Mouse (Mus musculus): ENCODE measurements at regions not wholly inside any gene's neighbourhood (a gene's known extent, or its start where the extent isn't known, plus 50 kb on each side); places are given as distances from the start of the nearest gene placed in this dataset.
A peak's percentile ranks its signal among the peaks of the same experiment; 100 is the strongest.

- Histone ChIP-seq H3K27ac (replicated peaks; ENCODE audit: low read depth, low read length) (no peak overlapping the region), H3K4me3 (ENCODE audit: low read depth, low read length) (no peak overlapping the region), H3K9me3 (replicated peaks; ENCODE audit: control insufficient read depth, low read length) (no peaks in the 10 kb centered on the region), H3K9ac (replicated peaks; ENCODE audit: low read length) (no peak overlapping the region), H3K4me2 (ENCODE audit: low read depth, low read length) (no peak overlapping the region), H3K4me1 (ENCODE audit: control insufficient read depth, insufficient read depth, low read length) (no peaks in the 10 kb centered on the region), H3K27me3 (ENCODE audit: control insufficient read depth, insufficient read depth, low read length) (no peaks in the 10 kb centered on the region), H3K36me3 (replicated peaks; ENCODE audit: control insufficient read depth, insufficient read depth, low read depth, low read length) (no peaks in the 10 kb centered on the region)
- no peak for DNase-seq (ENCODE audit: low spot score)
- 78% methylated on average over 6 of the region's 6 CpGs for WGBS
- ATAC-seq (replicated peaks; ENCODE audit: insufficient number of reproducible peaks, low FRiP score, low TSS enrichment, low read depth) = no peak
These were observed 168.6 kb downstream of the Pten start for GRCm38 (mm10) chr19:32925628-32926505.

- H3K4me1 ChIP-seq (ENCODE audit: control insufficient read depth, insufficient read depth, low read length) = no peaks in the 10 kb centered on the region
- no peak overlapping the region for H3K27ac ChIP-seq (replicated peaks; ENCODE audit: low read depth, low read length)
- no peaks in the 10 kb centered on the region for H3K36me3 ChIP-seq (replicated peaks; ENCODE audit: control insufficient read depth, insufficient read depth, low read depth, low read length)
- no peak overlapping the region for H3K9ac ChIP-seq (replicated peaks; ENCODE audit: low read length)
- no peak for DNase-seq (ENCODE audit: low spot score)
- no peak for ATAC-seq (replicated peaks; ENCODE audit: insufficient number of reproducible peaks, low FRiP score, low TSS enrichment, low read depth)
- no peak overlapping the region for H3K4me3 ChIP-seq (ENCODE audit: low read depth, low read length)
- 83% methylated on average over 4 of the region's 4 CpGs for WGBS
- no peak overlapping the region for H3K4me2 ChIP-seq (ENCODE audit: low read depth, low read length)
- H3K27me3 ChIP-seq (ENCODE audit: control insufficient read depth, insufficient read depth, low read length) = no peaks in the 10 kb centered on the region
- no peaks in the 10 kb centered on the region for H3K9me3 ChIP-seq (replicated peaks; ENCODE audit: control insufficient read depth, low read length)
These were observed 169.3 kb downstream of the Pten start for GRCm38 (mm10) chr19:32926571-32926970.

DNA sequence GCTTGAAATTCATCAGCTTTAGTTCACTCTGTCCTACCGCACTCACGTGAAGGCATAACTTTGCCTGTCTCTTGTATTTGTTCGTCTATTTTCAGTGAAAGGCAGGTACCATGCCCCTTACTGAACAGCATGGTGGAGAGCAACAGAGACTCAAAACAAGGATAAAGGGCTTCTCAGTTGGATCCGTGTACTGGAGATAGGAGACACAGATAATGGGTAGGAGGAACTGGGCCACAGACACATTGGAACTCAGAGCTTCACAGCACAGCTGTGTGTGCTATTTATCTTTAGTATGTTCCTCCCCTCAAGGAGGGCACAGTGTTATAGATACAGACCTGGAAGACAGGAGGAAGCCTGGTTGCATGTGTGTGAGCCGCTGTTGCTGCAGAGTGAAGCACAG lies 176.4 kb downstream of the Pten start:
- no peak overlapping the region for H3K4me2 ChIP-seq (ENCODE audit: low read depth, low read length)
- no peak overlapping the region for H3K4me3 ChIP-seq (ENCODE audit: low read depth, low read length)
- ATAC-seq (replicated peaks; ENCODE audit: insufficient number of reproducible peaks, low FRiP score, low TSS enrichment, low read depth) (no peak), DNase-seq (ENCODE audit: low spot score) (no peak)
- no peak overlapping the region for H3K9ac ChIP-seq (replicated peaks; ENCODE audit: low read length)
- H3K9me3 ChIP-seq (replicated peaks; ENCODE audit: control insufficient read depth, low read length) = no peaks in the 10 kb centered on the region
- H3K36me3 ChIP-seq (replicated peaks; ENCODE audit: control insufficient read depth, insufficient read depth, low read depth, low read length) = no peaks in the 10 kb centered on the region
- no peaks in the 10 kb centered on the region for H3K27me3 ChIP-seq (ENCODE audit: control insufficient read depth, insufficient read depth, low read length)
- no peaks in the 10 kb centered on the region for H3K4me1 ChIP-seq (ENCODE audit: control insufficient read depth, insufficient read depth, low read length)
- H3K27ac ChIP-seq (replicated peaks; ENCODE audit: low read depth, low read length) = no peak overlapping the region
- 87% methylated on average over 5 of the region's 5 CpGs for WGBS

DNA sequence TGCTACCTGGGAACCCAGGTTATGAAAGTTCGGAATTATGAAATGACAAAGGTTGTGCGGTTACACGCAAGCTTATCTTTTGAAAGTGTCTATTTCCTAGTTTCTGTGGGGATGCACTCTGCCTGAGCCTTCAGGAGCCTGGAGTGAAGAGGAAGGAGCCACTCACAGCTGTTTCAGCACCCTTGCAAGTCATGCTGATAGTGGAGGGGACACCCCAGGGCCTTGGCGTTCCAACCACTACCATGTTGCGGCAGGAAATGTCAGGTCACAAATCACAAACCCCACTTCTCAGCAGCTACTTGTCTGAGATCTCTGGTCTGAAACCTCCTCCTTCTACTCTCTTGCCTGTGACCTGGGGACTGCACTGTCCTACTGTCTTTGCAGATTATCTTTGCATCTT lies 178.3 kb downstream of the Pten start:
- Histone ChIP-seq H3K9ac (replicated peaks; ENCODE audit: low read length) (no peak overlapping the region), H3K4me3 (ENCODE audit: low read depth, low read length) (no peak overlapping the region), H3K27ac (replicated peaks; ENCODE audit: low read depth, low read length) (no peak overlapping the region), H3K27me3 (ENCODE audit: control insufficient read depth, insufficient read depth, low read length) (no peaks in the 10 kb centered on the region), H3K9me3 (replicated peaks; ENCODE audit: control insufficient read depth, low read length) (no peaks in the 10 kb centered on the region), H3K36me3 (replicated peaks; ENCODE audit: control insufficient read depth, insufficient read depth, low read depth, low read length) (no peaks in the 10 kb centered on the region), H3K4me1 (ENCODE audit: control insufficient read depth, insufficient read depth, low read length) (no peaks in the 10 kb centered on the region), H3K4me2 (ENCODE audit: low read depth, low read length) (no peak overlapping the region)
- DNase-seq (ENCODE audit: low spot score) (no peak), ATAC-seq (replicated peaks; ENCODE audit: insufficient number of reproducible peaks, low FRiP score, low TSS enrichment, low read depth) (no peak)
- 91% methylated on average over 5 of the region's 5 CpGs for WGBS

DNA sequence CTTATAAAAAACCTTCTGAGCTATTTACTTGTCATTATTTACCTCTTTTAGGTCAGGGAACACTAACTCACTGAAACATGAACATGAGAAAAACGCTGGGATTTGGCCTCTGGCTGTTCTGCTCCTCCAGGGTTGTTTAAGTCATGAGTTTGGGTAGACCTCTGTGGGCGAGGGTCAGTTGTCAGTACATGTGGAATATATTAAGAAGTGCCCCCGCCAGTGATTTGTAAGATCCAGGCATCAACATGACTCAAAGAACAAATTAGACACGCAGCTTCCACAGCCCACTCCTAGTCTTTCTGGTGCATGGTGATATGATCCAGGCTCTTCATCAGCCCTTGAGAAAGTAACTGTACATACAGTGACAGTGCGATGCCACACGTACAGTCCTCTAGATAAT lies 180.3 kb downstream of the Pten start:
- peak; percentile 57 for DNase-seq (ENCODE audit: low spot score)
- no peak overlapping the region for H3K27ac ChIP-seq (replicated peaks; ENCODE audit: low read depth, low read length)
- 45% methylated on average over 6 of the region's 6 CpGs for WGBS
- H3K4me3 ChIP-seq (ENCODE audit: low read depth, low read length) = no peak overlapping the region
- H3K9me3 ChIP-seq (replicated peaks; ENCODE audit: control insufficient read depth, low read length) = no peaks in the 10 kb centered on the region
- H3K4me2 ChIP-seq (ENCODE audit: low read depth, low read length) = no peak overlapping the region
- H3K27me3 ChIP-seq (ENCODE audit: control insufficient read depth, insufficient read depth, low read length) = no peaks in the 10 kb centered on the region
- ATAC-seq (replicated peaks; ENCODE audit: insufficient number of reproducible peaks, low FRiP score, low TSS enrichment, low read depth) = no peak
- H3K36me3 ChIP-seq (replicated peaks; ENCODE audit: control insufficient read depth, insufficient read depth, low read depth, low read length) = no peaks in the 10 kb centered on the region
- H3K9ac ChIP-seq (replicated peaks; ENCODE audit: low read length) = no peak overlapping the region
- H3K4me1 ChIP-seq (ENCODE audit: control insufficient read depth, insufficient read depth, low read length) = no peaks in the 10 kb centered on the region

DNA sequence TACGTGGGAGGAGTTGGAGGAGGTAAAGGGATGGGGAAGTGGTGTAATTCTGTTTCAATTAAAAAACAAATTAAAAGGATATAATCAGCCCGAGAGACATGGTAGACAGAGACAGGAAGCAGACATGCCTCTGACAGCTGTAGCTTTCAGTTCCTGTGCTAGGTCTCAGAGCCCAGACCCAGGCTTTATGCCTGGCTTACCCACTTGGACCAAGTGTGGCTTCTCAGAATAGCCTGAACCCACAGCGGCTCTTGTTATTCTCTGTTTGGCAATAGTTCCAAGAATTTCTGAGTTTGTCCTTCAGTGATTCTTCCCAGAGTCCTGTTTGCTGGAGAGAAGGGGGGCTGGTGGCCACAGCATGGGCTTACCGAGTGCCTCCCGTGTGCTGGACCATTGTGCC lies 182.4 kb downstream of the Pten start:
- Histone ChIP-seq H3K9ac (replicated peaks; ENCODE audit: low read length) (no peak overlapping the region), H3K27me3 (ENCODE audit: control insufficient read depth, insufficient read depth, low read length) (no peaks in the 10 kb centered on the region), H3K36me3 (replicated peaks; ENCODE audit: control insufficient read depth, insufficient read depth, low read depth, low read length) (no peaks in the 10 kb centered on the region), H3K4me1 (ENCODE audit: control insufficient read depth, insufficient read depth, low read length) (no peaks in the 10 kb centered on the region), H3K4me3 (ENCODE audit: low read depth, low read length) (no peak overlapping the region), H3K27ac (replicated peaks; ENCODE audit: low read depth, low read length) (no peak overlapping the region), H3K9me3 (replicated peaks; ENCODE audit: control insufficient read depth, low read length) (no peaks in the 10 kb centered on the region), H3K4me2 (ENCODE audit: low read depth, low read length) (no peak overlapping the region)
- DNase-seq (ENCODE audit: low spot score) (no peak), ATAC-seq (replicated peaks; ENCODE audit: insufficient number of reproducible peaks, low FRiP score, low TSS enrichment, low read depth) (no peak)
- WGBS = 79% methylated on average over 5 of the region's 5 CpGs

DNA sequence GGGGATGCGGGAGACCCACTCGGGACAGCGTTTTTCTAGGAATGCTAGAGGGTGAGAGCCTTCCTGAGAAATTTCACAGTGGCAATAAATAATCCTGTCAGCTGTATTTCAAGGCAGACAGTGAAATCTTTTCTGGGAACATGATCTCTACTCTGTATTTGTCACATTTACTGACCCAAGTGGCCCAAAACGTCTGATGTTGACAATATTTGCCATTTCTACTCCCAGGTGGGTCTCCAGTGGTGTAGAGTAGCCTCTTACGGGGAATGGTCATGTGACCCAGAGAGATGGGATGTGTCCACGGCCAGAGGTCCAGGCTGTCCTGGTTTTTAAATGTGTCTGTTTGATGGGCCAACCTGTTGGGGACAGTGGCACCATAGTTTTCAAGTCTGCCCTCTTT lies 183.5 kb downstream of the Pten start:
- 73% methylated on average over 6 of the region's 6 CpGs for WGBS
- H3K9me3 ChIP-seq (replicated peaks; ENCODE audit: control insufficient read depth, low read length) = no peaks in the 10 kb centered on the region
- no peak for ATAC-seq (replicated peaks; ENCODE audit: insufficient number of reproducible peaks, low FRiP score, low TSS enrichment, low read depth)
- no peaks in the 10 kb centered on the region for H3K4me1 ChIP-seq (ENCODE audit: control insufficient read depth, insufficient read depth, low read length)
- H3K27ac ChIP-seq (replicated peaks; ENCODE audit: low read depth, low read length) = no peak overlapping the region
- no peak overlapping the region for H3K4me2 ChIP-seq (ENCODE audit: low read depth, low read length)
- no peak overlapping the region for H3K4me3 ChIP-seq (ENCODE audit: low read depth, low read length)
- DNase-seq (ENCODE audit: low spot score) = no peak
- no peaks in the 10 kb centered on the region for H3K36me3 ChIP-seq (replicated peaks; ENCODE audit: control insufficient read depth, insufficient read depth, low read depth, low read length)
- no peaks in the 10 kb centered on the region for H3K27me3 ChIP-seq (ENCODE audit: control insufficient read depth, insufficient read depth, low read length)
- no peak overlapping the region for H3K9ac ChIP-seq (replicated peaks; ENCODE audit: low read length)

- Histone ChIP-seq H3K4me1 (ENCODE audit: control insufficient read depth, insufficient read depth, low read length) (no peaks in the 10 kb centered on the region; the same call in 1 of the 2 replicates), H3K9me3 (replicated peaks; ENCODE audit: control insufficient read depth, low read length) (no peaks in the 10 kb centered on the region), H3K4me3 (ENCODE audit: low read depth, low read length) (no peak overlapping the region), H3K9ac (replicated peaks; ENCODE audit: low read length) (no peak overlapping the region), H3K4me2 (ENCODE audit: low read depth, low read length) (no peak overlapping the region), H3K27me3 (ENCODE audit: control insufficient read depth, insufficient read depth, low read length) (no peaks in the 10 kb centered on the region), H3K36me3 (replicated peaks; ENCODE audit: control insufficient read depth, insufficient read depth, low read depth, low read length) (no peaks in the 10 kb centered on the region), H3K27ac (replicated peaks; ENCODE audit: low read depth, low read length) (no peak overlapping the region)
- ATAC-seq (replicated peaks; ENCODE audit: insufficient number of reproducible peaks, low FRiP score, low TSS enrichment, low read depth) (no peak), DNase-seq (ENCODE audit: low spot score) (no peak)
- 78% methylated on average over 2 of the region's 2 CpGs for WGBS
These were observed 186.4 kb downstream of the Pten start for GRCm38 (mm10) chr19:32943594-32944230.

Measured in embryonic facial prominence, embryonic 11.5 days (tissue).